Mouse (Mus musculus): ENCODE data around the gene Grin2c. TPM values are rescaled to one million over a fixed set of nuclear protein-coding genes. Genes with fewer than 3 reads are reported as not detected.

The Grin2c gene
- polyA plus RNA-seq, 1 experiment from 2014 or later: 0.06 TPM

GRCm38 (mm10) chr11:115282723-115283485 lies 15.9 kb upstream of the Grin2c start:
- ATAC-seq (ENCODE audit: low FRiP score, low read depth): no peak
- Histone ChIP-seq H3K4me1 (peaks cover 7% of the 10 kb centered on the region), H3K4me2 (replicated peaks) (no peak overlapping the region), H3K27me3 (no peaks in the 10 kb centered on the region), H3K9ac (replicated peaks) (no peak overlapping the region), H3K9me3 (no peaks in the 10 kb centered on the region), H3K36me3 (no peaks in the 10 kb centered on the region), H3K27ac (replicated peaks) (no peak overlapping the region), H3K4me3 (no peak overlapping the region)
- 78% methylated on average over 8 of the region's 8 CpGs for WGBS

- no peak for ATAC-seq (ENCODE audit: low FRiP score, low read depth)
- Histone ChIP-seq H3K27me3 (no peaks in the 10 kb centered on the region), H3K9ac (replicated peaks) (no peak overlapping the region), H3K4me1 (peaks cover 10% of the 10 kb centered on the region), H3K9me3 (no peaks in the 10 kb centered on the region), H3K27ac (replicated peaks) (no peak overlapping the region), H3K4me3 (no peak overlapping the region), H3K36me3 (no peaks in the 10 kb centered on the region), H3K4me2 (replicated peaks) (no peak overlapping the region)
- WGBS: 81% methylated on average over 8 of the region's 8 CpGs
Observed at GRCm38 (mm10) chr11:115282295-115282694, 15.3 kb upstream of the Grin2c start.

GRCm38 (mm10) chr11:115279726-115280125 lies 12.7 kb upstream of the Grin2c start:
- H3K4me3 ChIP-seq: no peak overlapping the region
- H3K27me3 ChIP-seq: no peaks in the 10 kb centered on the region
- no peak overlapping the region for H3K4me2 ChIP-seq (replicated peaks)
- H3K4me1 ChIP-seq: peaks cover 18% of the 10 kb centered on the region
- no peak overlapping the region for H3K27ac ChIP-seq (replicated peaks)
- H3K36me3 ChIP-seq: no peaks in the 10 kb centered on the region
- WGBS: 68% methylated on average over 1 of the region's 1 CpGs
- no peak overlapping the region for H3K9ac ChIP-seq (replicated peaks)
- no peaks in the 10 kb centered on the region for H3K9me3 ChIP-seq
- no peak for ATAC-seq (ENCODE audit: low FRiP score, low read depth)

- H3K4me1 ChIP-seq: peaks cover 18% of the 10 kb centered on the region
- H3K27ac ChIP-seq (replicated peaks): no peak overlapping the region
- H3K27me3 ChIP-seq: no peaks in the 10 kb centered on the region
- ATAC-seq (ENCODE audit: low FRiP score, low read depth): no peak
- H3K36me3 ChIP-seq: no peaks in the 10 kb centered on the region
- no peaks in the 10 kb centered on the region for H3K9me3 ChIP-seq
- whole genome bisulfite sequencing: 75% methylated on average over 6 of the region's 6 CpGs
- peak overlapping the region; percentile 73 for H3K4me2 ChIP-seq (replicated peaks)
- no peak overlapping the region for H3K9ac ChIP-seq (replicated peaks)
- peak overlapping the region; percentile 61; the same call in 1 of the 2 replicates for H3K4me3 ChIP-seq
Observed at GRCm38 (mm10) chr11:115278176-115278575, 11.1 kb upstream of the Grin2c start.

GRCm38 (mm10) chr11:115277604-115277975 lies 10.5 kb upstream of the Grin2c start:
- 25% methylated on average over 7 of the region's 7 CpGs for WGBS
- no peaks in the 10 kb centered on the region for H3K27me3 ChIP-seq
- H3K27ac ChIP-seq (replicated peaks): peak overlapping the region; percentile 68

GRCm38 (mm10) chr11:115276780-115277603 lies 9.9 kb upstream of the Grin2c start, which contains the start of gene Fdxr:
Gene Fdxr (minus strand): TSS chr11:115277050.
- peak; percentile 95 for ATAC-seq (ENCODE audit: low FRiP score, low read depth)

More at GRCm38 (mm10) chr11:115277604-115277975, 10.5 kb upstream of the Grin2c start:
- ATAC-seq (ENCODE audit: low FRiP score, low read depth): no peak
- peaks cover 18% of the 10 kb centered on the region for H3K4me1 ChIP-seq
- peak overlapping the region; percentile 60 for H3K9ac ChIP-seq (replicated peaks)
- H3K4me2 ChIP-seq (replicated peaks): peak overlapping the region; percentile 73
- H3K9me3 ChIP-seq: no peaks in the 10 kb centered on the region
- H3K4me3 ChIP-seq: peak overlapping the region; percentile 61
- no peaks in the 10 kb centered on the region for H3K36me3 ChIP-seq

GRCm38 (mm10) chr11:115275954-115276353 lies 8.9 kb upstream of the Grin2c start:
- no peak for ATAC-seq (ENCODE audit: low FRiP score, low read depth)
- Histone ChIP-seq H3K4me3 (peak overlapping the region; percentile 61), H3K27ac (replicated peaks) (no peak overlapping the region)

More at GRCm38 (mm10) chr11:115276780-115277603, 9.9 kb upstream of the Grin2c start, which contains the start of gene Fdxr:
- Histone ChIP-seq H3K9me3 (no peaks in the 10 kb centered on the region), H3K4me2 (replicated peaks) (peak within 1 kb of the TSS; percentile 81), H3K4me1 (peaks cover 18% of the 10 kb centered on the region), H3K27ac (replicated peaks) (peak within 1 kb of the TSS; percentile 85), H3K36me3 (no peaks in the 10 kb centered on the region), H3K9ac (replicated peaks) (peak within 1 kb of the TSS; percentile 78), H3K27me3 (no peaks in the 10 kb centered on the region; the same call in 1 of the 2 replicates), H3K4me3 (peak within 1 kb of the TSS; percentile 61)
- under 1% methylated on average over 42 of the region's 42 CpGs for WGBS

GRCm38 (mm10) chr11:115275509-115275908 lies 8.5 kb upstream of the Grin2c start:
- no peaks in the 10 kb centered on the region for H3K9me3 ChIP-seq
- H3K27me3 ChIP-seq: no peaks in the 10 kb centered on the region; the same call in 1 of the 2 replicates
- peak overlapping the region; percentile 78; the same call in 1 of the 2 replicates for H3K9ac ChIP-seq (replicated peaks)
- peak overlapping the region; percentile 61; the same call in 1 of the 2 replicates for H3K4me3 ChIP-seq
- no peak overlapping the region for H3K27ac ChIP-seq (replicated peaks)
- no peaks in the 10 kb centered on the region for H3K36me3 ChIP-seq
- H3K4me2 ChIP-seq (replicated peaks): peak overlapping the region; percentile 81
- 89% methylated on average over 6 of the region's 6 CpGs for WGBS
- H3K4me1 ChIP-seq: peaks cover 18% of the 10 kb centered on the region
- no peak for ATAC-seq (ENCODE audit: low FRiP score, low read depth)

More at GRCm38 (mm10) chr11:115275954-115276353, 8.9 kb upstream of the Grin2c start:
- Histone ChIP-seq H3K36me3 (no peaks in the 10 kb centered on the region), H3K27me3 (no peaks in the 10 kb centered on the region; the same call in 1 of the 2 replicates), H3K9me3 (no peaks in the 10 kb centered on the region), H3K4me1 (peaks cover 18% of the 10 kb centered on the region), H3K9ac (replicated peaks) (peak overlapping the region; percentile 78), H3K4me2 (replicated peaks) (peak overlapping the region; percentile 81)
- WGBS: 61% methylated on average over 3 of the region's 3 CpGs

- Histone ChIP-seq H3K4me1 (peaks cover 22% of the 10 kb centered on the region), H3K27me3 (no peaks in the 10 kb centered on the region; the same call in 1 of the 2 replicates), H3K9me3 (no peaks in the 10 kb centered on the region), H3K4me2 (replicated peaks) (no peak overlapping the region), H3K27ac (replicated peaks) (no peak overlapping the region), H3K36me3 (no peaks in the 10 kb centered on the region), H3K4me3 (no peak overlapping the region), H3K9ac (replicated peaks) (no peak overlapping the region)
- WGBS: 83% methylated on average over 6 of the region's 6 CpGs
- no peak for ATAC-seq (ENCODE audit: low FRiP score, low read depth)
Observed at GRCm38 (mm10) chr11:115274771-115275170, 7.7 kb upstream of the Grin2c start.

- no peak overlapping the region for H3K4me2 ChIP-seq (replicated peaks)
- H3K4me1 ChIP-seq: peaks cover 22% of the 10 kb centered on the region
- peaks cover 5% of the 10 kb centered on the region for H3K36me3 ChIP-seq
- H3K4me3 ChIP-seq: no peak overlapping the region
- WGBS: 92% methylated on average over 7 of the region's 7 CpGs
- H3K27me3 ChIP-seq: peaks cover 5% of the 10 kb centered on the region
- no peaks in the 10 kb centered on the region for H3K9me3 ChIP-seq
- H3K9ac ChIP-seq (replicated peaks): no peak overlapping the region
- H3K27ac ChIP-seq (replicated peaks): no peak overlapping the region
- no peak for ATAC-seq (ENCODE audit: low FRiP score, low read depth)
Observed at GRCm38 (mm10) chr11:115274178-115274577, 7.1 kb upstream of the Grin2c start.

- no peak overlapping the region for H3K4me2 ChIP-seq (replicated peaks)
- H3K9me3 ChIP-seq: no peaks in the 10 kb centered on the region
- 70% methylated on average over 7 of the region's 7 CpGs for WGBS
- no peak for ATAC-seq (ENCODE audit: low FRiP score, low read depth)
- no peak overlapping the region for H3K27ac ChIP-seq (replicated peaks)
- H3K9ac ChIP-seq (replicated peaks): no peak overlapping the region
- H3K4me1 ChIP-seq: peaks cover 22% of the 10 kb centered on the region
- H3K4me3 ChIP-seq: no peak overlapping the region
- peaks cover 10% of the 10 kb centered on the region for H3K27me3 ChIP-seq
- H3K36me3 ChIP-seq: peaks cover 9% of the 10 kb centered on the region
Observed at GRCm38 (mm10) chr11:115273735-115274134, 6.7 kb upstream of the Grin2c start.

Data from midbrain, embryonic 12.5 days (tissue).